Mouse (Mus musculus) heart, postnatal 36 days (tissue): ENCODE data around the gene Bpi. TPM values are rescaled to one million over a fixed set of nuclear protein-coding genes. Genes with fewer than 3 reads are reported as not detected.

Experiments
- DNase-seq, 2 experiments: peaks; one replicate each; pipeline ENCODE4 v3.0.0; 2021 to 2022
- intact Hi-C: fragments of 180-260 bp; cut with DNase I; formaldehyde crosslinking; loops from one replicate; pipeline ENCODE4 v1.15.1; 2025
- total RNA-seq, 2 experiments: library from RNA; stranded (reverse); gene quantifications; 2 replicates each; pipeline ENCODE4 v1.2.3; 2021

Bpi gene
- total RNA-seq, 2 experiments from 2014 or later: not detected

DNA sequence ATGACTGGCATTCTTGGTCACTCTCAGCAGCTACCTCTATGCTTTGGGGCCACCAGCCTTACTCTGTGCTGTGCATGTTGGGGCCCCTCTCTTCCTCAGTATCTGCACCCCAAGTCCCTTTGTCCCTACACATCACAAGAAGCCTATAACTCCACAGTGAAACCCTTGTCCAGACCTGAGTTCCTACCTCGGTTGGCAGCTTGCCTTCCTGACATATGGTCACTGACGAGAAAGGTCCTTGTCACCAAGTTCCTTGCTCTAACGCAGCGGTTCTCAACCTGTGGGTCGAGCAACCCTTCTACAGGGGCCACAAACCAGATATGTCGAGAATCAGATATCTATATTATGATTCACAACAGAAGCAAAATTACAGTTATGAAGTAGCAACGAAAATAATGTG is 25.2 kb downstream of the Bpi start:
- intact Hi-C loops: loop anchor here (5.0 kb wide), 1 partner anchor 59 kb away; no protein-coding TSS in a partner anchor

DNA sequence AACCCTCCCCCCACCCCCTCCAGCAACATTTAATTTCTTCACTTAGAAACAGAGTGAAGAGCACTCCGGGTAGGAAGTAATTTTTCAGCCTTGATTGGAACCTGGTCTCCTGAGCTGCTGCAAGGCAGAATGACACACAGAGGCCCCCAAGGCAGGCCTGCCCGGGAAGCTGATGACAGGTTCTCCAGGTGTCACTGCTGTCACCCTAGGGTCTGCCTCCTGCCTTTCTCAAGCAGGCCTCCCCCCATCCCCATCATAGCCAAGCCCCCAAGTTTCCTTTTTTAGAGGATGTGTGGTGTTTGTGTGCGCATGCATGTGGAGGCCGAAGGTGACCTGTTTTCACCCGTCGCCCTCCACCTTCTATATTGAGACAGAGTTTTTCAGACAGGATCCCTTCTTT is 25.9 kb downstream of the Bpi start:
- DNase-seq: no peak
- intact Hi-C loops: loop anchor here (5.0 kb wide), 1 partner anchor 59 kb away; no protein-coding TSS in a partner anchor

More for the DNA sequence above, 25.2 kb downstream of the Bpi start:
- no peak for DNase-seq

DNA sequence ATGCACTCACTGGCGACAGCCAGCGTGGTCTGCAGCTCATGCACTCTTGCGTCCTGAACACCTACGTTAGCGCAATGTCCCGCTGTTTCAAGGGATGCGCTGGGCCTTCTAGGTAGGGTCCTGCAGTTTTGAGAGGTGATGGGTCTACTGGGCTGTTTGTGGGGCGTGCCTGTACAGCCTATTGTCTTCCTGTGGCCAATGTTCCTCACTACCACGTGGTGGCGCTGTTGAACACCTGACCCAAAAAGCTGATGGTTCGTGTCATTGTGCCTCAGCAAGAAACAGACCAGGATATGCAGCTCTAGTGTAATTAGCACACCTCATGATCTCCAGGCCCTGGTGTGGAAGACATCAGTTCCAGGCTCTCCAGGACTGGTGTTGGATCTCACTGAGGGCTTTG is 26.7 kb downstream of the Bpi start:
- intact Hi-C loops: loop anchor here (5.0 kb wide), 1 partner anchor 58 kb away; no protein-coding TSS in a partner anchor
- DNase-seq: peak; percentile 70 to 71

- DNase-seq: no peak
- intact Hi-C loops: no loop called here
Measured at GRCm38 (mm10) chr2:158285655-158286054, 27.8 kb downstream of the Bpi start.

- no peak for DNase-seq
- intact Hi-C loops: no loop called here
Measured at GRCm38 (mm10) chr2:158295700-158296099, 37.8 kb downstream of the Bpi start.

DNA sequence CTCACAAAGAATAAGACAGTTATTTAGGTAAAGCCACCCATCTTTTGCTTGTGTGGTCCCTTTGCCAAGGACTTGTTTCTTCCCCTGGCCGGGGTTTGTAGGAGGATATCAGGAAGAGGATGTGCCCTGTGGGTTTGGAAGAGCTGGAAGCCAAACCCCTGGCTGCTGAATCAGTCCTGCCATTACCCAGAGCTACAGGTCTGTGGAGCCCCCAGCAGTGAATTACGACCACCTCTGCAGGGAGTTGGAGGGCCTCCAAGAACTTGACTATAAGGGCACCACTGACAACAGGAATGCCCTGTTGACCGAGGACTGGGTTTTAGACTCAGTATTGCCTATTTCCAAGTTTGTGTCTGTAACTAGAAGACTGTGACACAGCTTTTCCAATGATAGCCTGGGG is 41.3 kb downstream of the Bpi start:
- intact Hi-C loops: no loop called here

GRCm38 (mm10) chr2:158299731-158300130 is 41.8 kb downstream of the Bpi start:
- intact Hi-C loops: no loop called here
- DNase-seq: no peak

More for the DNA sequence above, 41.3 kb downstream of the Bpi start:
- no peak for DNase-seq

- intact Hi-C loops: no loop called here
- DNase-seq: no peak
Measured at GRCm38 (mm10) chr2:158302807-158303206, 44.9 kb downstream of the Bpi start.

DNA sequence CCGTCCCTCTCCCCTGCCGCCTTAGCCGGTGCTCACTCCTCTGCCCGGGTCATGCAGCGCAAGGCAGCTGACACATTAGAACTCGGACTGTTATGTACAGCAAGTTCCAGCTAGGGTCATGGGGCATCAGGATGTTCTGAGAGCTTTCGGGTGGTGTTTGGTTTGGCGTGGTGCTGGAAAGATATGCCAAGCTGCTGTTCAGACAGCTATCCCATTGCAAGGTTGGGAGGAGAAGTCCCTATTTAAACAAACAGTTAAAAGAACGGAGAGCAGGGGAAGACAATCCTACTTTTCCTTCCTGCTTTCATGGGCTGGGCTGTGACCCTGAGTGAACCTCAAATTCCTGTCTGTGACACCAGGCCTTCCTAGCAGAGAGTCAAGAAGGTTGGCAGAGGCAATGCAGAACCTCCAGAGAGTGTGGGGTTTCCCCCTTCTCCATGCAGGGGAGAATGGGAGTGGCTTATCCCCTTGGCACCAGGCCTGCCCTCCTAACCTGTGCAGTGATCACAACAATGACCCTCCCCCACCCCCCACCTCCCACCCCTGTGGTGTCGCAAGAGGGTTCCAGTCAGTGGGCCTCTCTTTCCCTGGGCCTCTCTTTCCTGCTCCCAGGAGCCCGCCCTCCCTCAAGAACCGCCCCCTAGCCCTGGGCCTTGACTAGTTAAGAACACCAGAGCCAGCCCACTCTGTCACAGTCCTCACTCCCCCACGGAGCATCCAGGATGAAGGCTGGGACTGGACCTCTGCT is 48.2 kb downstream of the Bpi start, which contains the start of gene Lbp:
Gene Lbp (plus strand): TSS at position 546 of the 748 bp plus-strand sequence.
- peak; percentile 34 to 44 for DNase-seq
- intact Hi-C loops: no loop called here

DNA sequence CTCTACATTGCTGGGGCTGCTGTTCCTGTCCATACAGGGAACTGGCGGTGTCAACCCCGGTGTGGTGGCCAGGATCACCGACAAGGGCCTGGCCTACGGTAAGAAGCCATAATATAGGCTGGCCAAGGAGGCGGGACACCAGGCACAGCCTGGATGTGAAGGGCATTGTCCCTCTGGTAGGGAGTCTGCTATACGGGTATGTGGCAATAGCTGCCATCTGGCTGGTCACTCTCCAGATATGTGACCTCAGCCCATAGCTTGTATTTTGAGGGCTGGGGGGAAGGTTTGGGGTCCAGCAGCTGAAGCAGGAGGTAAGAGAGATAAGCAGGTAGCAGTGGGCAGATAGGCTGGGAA is 48.8 kb downstream of the Bpi start:
- no peak for DNase-seq
- intact Hi-C loops: no loop called here

DNA sequence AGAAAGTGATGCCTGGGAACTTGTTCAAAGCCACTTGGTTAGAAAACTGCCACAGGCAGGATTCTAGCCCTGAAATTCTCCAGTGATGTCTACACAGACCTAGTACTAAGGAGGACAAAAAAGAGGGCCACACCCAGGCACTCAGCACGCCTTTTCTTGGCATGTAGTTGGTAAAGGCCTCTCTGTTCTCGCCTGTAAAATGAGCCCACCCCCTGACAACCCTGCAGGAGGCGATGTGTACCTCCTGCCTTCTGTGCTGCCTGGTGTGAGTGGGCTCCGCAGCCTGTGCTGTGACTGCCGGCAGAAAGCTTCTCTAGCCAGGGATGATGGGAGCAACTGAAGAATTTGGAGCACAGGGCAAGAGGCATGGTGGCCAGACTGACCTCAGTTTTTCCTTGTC is 50.4 kb downstream of the Bpi start:
- intact Hi-C loops: no loop called here
- no peak for DNase-seq

- DNase-seq: no peak
- intact Hi-C loops: no loop called here
Measured at GRCm38 (mm10) chr2:158313089-158313488, 55.2 kb downstream of the Bpi start.

GRCm38 (mm10) chr2:158316371-158316770 is 58.5 kb downstream of the Bpi start:
- no peak for DNase-seq
- intact Hi-C loops: no loop called here

DNA sequence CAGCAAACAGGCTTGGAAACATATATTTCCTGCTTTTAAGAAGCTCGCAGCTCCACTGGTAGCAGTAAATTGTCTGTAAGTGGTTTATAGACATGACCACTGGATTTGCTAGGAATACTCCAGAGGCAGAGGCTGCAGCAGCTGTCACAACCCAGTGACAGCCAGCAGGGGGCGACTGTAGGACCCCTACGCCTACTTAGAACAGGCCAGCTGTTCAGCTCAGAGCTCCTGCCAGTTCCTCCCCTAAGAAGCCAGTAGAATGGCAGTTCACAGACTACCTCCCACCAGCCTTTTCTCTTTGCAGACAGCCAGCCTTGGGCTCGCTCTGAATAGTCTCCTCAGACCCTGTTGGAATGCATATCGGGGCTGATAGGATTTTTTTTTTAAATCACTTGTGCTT is 59.1 kb downstream of the Bpi start:
- DNase-seq: peak; percentile 44 to 59
- intact Hi-C loops: no loop called here

DNA sequence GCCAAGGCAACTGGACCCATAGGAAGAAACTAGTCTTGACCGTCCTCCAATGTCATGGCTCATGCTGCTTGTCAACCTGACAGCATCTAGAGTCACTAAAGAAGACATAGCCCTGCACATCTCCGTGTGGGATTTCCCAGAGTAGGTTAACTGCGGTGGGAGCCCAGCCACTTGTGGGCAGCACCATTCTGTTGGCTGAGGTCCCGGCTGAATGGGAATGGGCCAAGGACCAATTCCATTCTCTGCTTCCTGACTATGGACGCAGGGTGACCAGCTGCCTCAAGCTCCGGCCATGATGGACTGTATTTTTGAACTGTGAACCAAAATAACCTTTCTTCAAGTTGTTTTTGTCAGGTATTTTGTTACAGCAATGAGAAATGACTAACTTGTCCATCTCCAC is 63.7 kb downstream of the Bpi start:
- intact Hi-C loops: no loop called here
- no peak for DNase-seq

DNA sequence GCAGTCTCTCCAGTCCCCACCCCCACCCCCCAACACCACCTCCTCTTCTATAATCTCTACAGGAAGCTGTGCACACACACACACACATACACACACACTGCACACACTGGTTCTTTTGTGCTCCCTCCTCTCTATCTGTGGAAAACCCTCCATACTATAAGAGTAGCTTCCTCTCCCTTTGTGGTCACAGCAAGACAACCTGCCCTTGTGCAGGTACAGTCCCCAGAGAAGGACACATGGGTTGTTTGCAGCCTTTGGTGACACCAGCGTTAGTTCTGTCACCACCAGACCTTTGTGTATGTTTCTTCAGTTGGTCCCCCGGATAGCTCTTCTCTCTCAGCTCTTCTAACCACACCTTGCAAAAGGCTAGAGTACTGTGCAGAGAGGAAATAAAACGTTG is 65.0 kb downstream of the Bpi start:
- DNase-seq: no peak
- intact Hi-C loops: no loop called here

GRCm38 (mm10) chr2:158324531-158325190 is 66.8 kb downstream of the Bpi start:
- intact Hi-C loops: no loop called here
- no peak for DNase-seq

DNA sequence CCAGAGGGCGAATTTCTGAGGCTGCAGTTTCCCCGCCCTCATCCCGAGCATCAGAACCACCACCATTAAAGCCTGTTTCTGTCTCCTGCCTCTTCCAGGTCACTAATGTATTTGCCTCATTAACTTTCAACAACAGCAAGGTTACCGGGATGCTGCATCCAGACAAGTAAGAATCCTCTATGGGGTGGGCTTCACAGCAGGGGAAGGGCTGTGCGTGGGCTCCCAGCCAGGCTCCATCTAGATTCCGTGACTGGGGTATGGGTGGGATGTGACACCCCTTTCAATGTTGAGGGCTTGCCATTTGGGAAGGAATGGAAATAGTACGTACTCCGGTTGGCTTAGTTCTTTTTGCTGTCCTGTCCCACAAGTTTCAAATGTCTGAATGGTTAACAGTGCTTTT is 67.7 kb downstream of the Bpi start:
- intact Hi-C loops: no loop called here
- no peak for DNase-seq
